Mouse (Mus musculus) hindbrain, postnatal 0 days (tissue): ENCODE results near the gene Dpt. TPM values are rescaled to one million over a fixed set of nuclear protein-coding genes. Genes with fewer than 3 reads are reported as not detected.
"Not testable (repeated sequence)": the region's sequence is repeated elsewhere in the genome, so short reads cannot be mapped to it uniquely, and the experiment has no call there.

ENCODE experiments used
- ATAC-seq: fragments of 200-750 bp; cut with Nextera tagmentation; 2 replicates; pipeline ENCODE4 v1.8.0; 2017; ENCODE audit warnings: mild to moderate bottlenecking, moderate TSS enrichment, moderate library complexity
- DNase-seq: peaks from one replicate; pipeline ENCODE4 v3.0.0-alpha.2; 2015; ENCODE audit warnings: low spot score
- H3K27ac ChIP-seq: fragments of 300-500 bp; sonication (generic); 2 replicates; pipeline ENCODE4 v1.5.1; 2014; ENCODE audit warnings: mild to moderate bottlenecking
- H3K27me3 ChIP-seq: fragments of 300-500 bp; sonication (generic); 2 replicates; pipeline ENCODE4 v1.6.1; 2014; ENCODE audit warnings: low read length, mixed read lengths; ENCODE audit not compliant: insufficient read depth
- H3K36me3 ChIP-seq: fragments of 300-500 bp; sonication (generic); 2 replicates; pipeline ENCODE4 v1.6.1; 2014; ENCODE audit warnings: low read length, mixed read lengths; ENCODE audit not compliant: insufficient read depth
- H3K4me1 ChIP-seq: fragments of 300-500 bp; sonication (generic); 2 replicates; pipeline ENCODE4 v1.6.1; 2014; ENCODE audit warnings: antibody characterized with exemption, low read length, mixed read lengths; ENCODE audit not compliant: insufficient read depth
- H3K4me2 ChIP-seq: fragments of 300-500 bp; sonication (generic); 2 replicates; pipeline ENCODE4 v1.6.1; 2014; ENCODE audit warnings: low read depth, mild to moderate bottlenecking, low read length, moderate library complexity, mixed read lengths
- H3K4me3 ChIP-seq: fragments of 300-500 bp; sonication (generic); 2 replicates; pipeline ENCODE4 v1.5.1; 2014; ENCODE audit warnings: low read length
- H3K9ac ChIP-seq: fragments of 300-500 bp; sonication (generic); replicated peaks from 2 replicates; pipeline ENCODE4 v1.6.1; 2014; ENCODE audit warnings: mild to moderate bottlenecking, low read length, moderate library complexity, mixed read lengths
- H3K9me3 ChIP-seq: fragments of 300-500 bp; sonication (generic); 2 replicates; pipeline ENCODE4 v1.6.1; 2016; ENCODE audit warnings: low read length, mixed read lengths
- CTCF ChIP-seq: IDR thresholded peaks from 2 replicates; pipeline ENCODE4 v1.5.1; 2016; ENCODE audit warnings: antibody characterized with exemption, control low read depth, low read depth
- WGBS: fragments of 180-500 bp; shearing (Covaris S2); extraction: QIAGEN DNeasy Blood & Tissue Kit; methylation state at CpG from one replicate; pipeline ENCODE4 v1.1.7; 2014; 5-methylcytosine and 5-hydroxymethylcytosine counted together
- polyA plus RNA-seq: library from polyadenylated mRNA; unstranded; fragments of >200 nt; fragmentation: Nextera tagmentation; extraction: Ambion mirVana; gene quantifications from 2 replicates; pipeline ENCODE4 v1.2.1, GENCODE M21; 2015
- total RNA-seq: library from RNA; depleted of rRNA; stranded (reverse); fragments of >200 nt; gene quantifications from 2 replicates; pipeline ENCODE4 v1.2.3, GENCODE M21; 2014

Dpt gene
- total and polyA plus RNA-seq, 2 experiments from 2014 or later, result 0.68 to 1.1 TPM

- ATAC-seq, result no peak
- no peaks in the 10 kb centered on the region for H3K4me1 ChIP-seq
- TF ChIP-seq CTCF, result no peak
These were observed 33.4 kb downstream of the Dpt start for GRCm38 (mm10) chr1:164829881-164830280.

GRCm38 (mm10) chr1:164832459-164832858 lies 36.0 kb downstream of the Dpt start:
- no peak overlapping the region for H3K4me2 ChIP-seq
- H3K4me3 ChIP-seq, result no peak overlapping the region
- no peak for TF ChIP-seq CTCF
- no peaks in the 10 kb centered on the region for H3K36me3 ChIP-seq
- H3K27me3 ChIP-seq, result no peaks in the 10 kb centered on the region
- H3K9ac ChIP-seq, result no peak overlapping the region
- WGBS, result 86% methylated on average over 5 of the region's 5 CpGs
- no peaks in the 10 kb centered on the region for H3K9me3 ChIP-seq
- ATAC-seq, result no peak
- H3K4me1 ChIP-seq, result no peaks in the 10 kb centered on the region
- H3K27ac ChIP-seq, result no peak overlapping the region
- DNase-seq, result no peak

More at GRCm38 (mm10) chr1:164829881-164830280, 33.4 kb downstream of the Dpt start:
- Histone ChIP-seq H3K4me2 (no peak overlapping the region), H3K4me3 (no peak overlapping the region), H3K36me3 (no peaks in the 10 kb centered on the region), H3K27me3 (no peaks in the 10 kb centered on the region), H3K9ac (no peak overlapping the region), H3K27ac (no peak overlapping the region), H3K9me3 (no peaks in the 10 kb centered on the region)
- 44% methylated on average over 1 of the region's 1 CpGs for WGBS
- DNase-seq, result no peak

- TF ChIP-seq CTCF, result no peak
- no peak overlapping the region for H3K9ac ChIP-seq
- no peaks in the 10 kb centered on the region for H3K4me1 ChIP-seq
- DNase-seq (no peak), ATAC-seq (no peak)
- H3K27me3 ChIP-seq, result no peaks in the 10 kb centered on the region
- no peak overlapping the region for H3K27ac ChIP-seq
- no peaks in the 10 kb centered on the region for H3K36me3 ChIP-seq
- no peaks in the 10 kb centered on the region for H3K9me3 ChIP-seq
- H3K4me3 ChIP-seq, result no peak overlapping the region
- no peak overlapping the region for H3K4me2 ChIP-seq
- WGBS, result 71% methylated on average over 7 of the region's 7 CpGs
These were observed 52.3 kb downstream of the Dpt start for GRCm38 (mm10) chr1:164848616-164849265.

GRCm38 (mm10) chr1:164855700-164856099 lies 59.3 kb downstream of the Dpt start:
- ATAC-seq, H3K4me1 ChIP-seq, H3K4me2 ChIP-seq, H3K4me3 ChIP-seq, H3K36me3 ChIP-seq, H3K27me3 ChIP-seq, H3K27ac ChIP-seq, H3K9me3 ChIP-seq, H3K9ac ChIP-seq: not testable (repeated sequence)
- DNase-seq, result peak; percentile 48
- WGBS, result 56% methylated on average over 2 of the region's 2 CpGs

- ATAC-seq (no peak; the same call in 1 of the 2 replicates), DNase-seq (no peak)
- no peak overlapping the region for H3K4me2 ChIP-seq
- no peaks in the 10 kb centered on the region for H3K36me3 ChIP-seq
- no peak for TF ChIP-seq CTCF
- no peaks in the 10 kb centered on the region for H3K4me1 ChIP-seq
- H3K9me3 ChIP-seq, result no peaks in the 10 kb centered on the region
- no peak overlapping the region for H3K9ac ChIP-seq
- WGBS, result 67% methylated on average over 11 of the region's 11 CpGs
- H3K4me3 ChIP-seq, result no peak overlapping the region
- H3K27me3 ChIP-seq, result no peaks in the 10 kb centered on the region
- H3K27ac ChIP-seq, result no peak overlapping the region
These were observed 63.5 kb downstream of the Dpt start for GRCm38 (mm10) chr1:164859952-164860351.

- H3K9ac ChIP-seq, result no peak overlapping the region
- no peak for DNase-seq
- no peak for ATAC-seq
- no peak overlapping the region for H3K4me3 ChIP-seq
- no peaks in the 10 kb centered on the region for H3K36me3 ChIP-seq
- no peaks in the 10 kb centered on the region for H3K9me3 ChIP-seq
- H3K27me3 ChIP-seq, result no peaks in the 10 kb centered on the region
- 89% methylated on average over 2 of the region's 2 CpGs for WGBS
- no peak overlapping the region for H3K4me2 ChIP-seq
- TF ChIP-seq CTCF, result no peak
- no peak overlapping the region for H3K27ac ChIP-seq
- no peaks in the 10 kb centered on the region for H3K4me1 ChIP-seq
These were observed 64.3 kb downstream of the Dpt start for GRCm38 (mm10) chr1:164860782-164861181.

- Histone ChIP-seq H3K4me2 (no peak overlapping the region), H3K4me1 (no peaks in the 10 kb centered on the region), H3K27me3 (no peaks in the 10 kb centered on the region), H3K9ac (no peak overlapping the region), H3K9me3 (no peaks in the 10 kb centered on the region), H3K27ac (no peak overlapping the region), H3K4me3 (no peak overlapping the region), H3K36me3 (no peaks in the 10 kb centered on the region)
- 57% methylated on average over 4 of the region's 4 CpGs for WGBS
- DNase-seq, result no peak
- no peak for TF ChIP-seq CTCF
- no peak for ATAC-seq
These were observed 65.1 kb downstream of the Dpt start for GRCm38 (mm10) chr1:164861501-164861900.
